Mouse (Mus musculus): Measurements from ENCODE around the gene Entpd1. TPM values are rescaled to one million over a fixed set of nuclear protein-coding genes. Genes with fewer than 3 reads are reported as not detected.
A peak's percentile ranks its signal among the peaks of the same experiment; 100 is the strongest.

Entpd1 gene
- polyA plus RNA-seq, 1 experiment from 2014 or later = 3.7 TPM

GRCm38 (mm10) chr19:40722137-40723038, 110.2 kb downstream of the Entpd1 start:
- WGBS = 60% methylated on average over 11 of the region's 11 CpGs
- peaks cover 9% of the 10 kb centered on the region for H3K4me1 ChIP-seq
- no peaks in the 10 kb centered on the region for H3K9me3 ChIP-seq
- no peaks in the 10 kb centered on the region for H3K27me3 ChIP-seq (ENCODE audit: poor library complexity, severe bottlenecking)
- H3K4me3 ChIP-seq = no peak overlapping the region
- DNase-seq (ENCODE audit: extremely low spot score, low spot score) = peak; percentile 37
- H3K27ac ChIP-seq = 0 out of 2 replicates have a peak overlapping the region, but pooled peaks have one; percentile 40
- no peaks in the 10 kb centered on the region for H3K36me3 ChIP-seq (replicated peaks)

- H3K27me3 ChIP-seq (ENCODE audit: poor library complexity, severe bottlenecking) = no peaks in the 10 kb centered on the region
- H3K27ac ChIP-seq = no peak overlapping the region
- WGBS = 71% methylated on average over 10 of the region's 10 CpGs
- peaks cover 9% of the 10 kb centered on the region for H3K4me1 ChIP-seq
- DNase-seq (ENCODE audit: extremely low spot score, low spot score) = no peak
- no peak overlapping the region for H3K4me3 ChIP-seq
- H3K9me3 ChIP-seq = no peaks in the 10 kb centered on the region
- no peaks in the 10 kb centered on the region for H3K36me3 ChIP-seq (replicated peaks)
Measured at GRCm38 (mm10) chr19:40723516-40723915, 111.3 kb downstream of the Entpd1 start.

GRCm38 (mm10) chr19:40726148-40726547, 114.0 kb downstream of the Entpd1 start:
- no peaks in the 10 kb centered on the region for H3K9me3 ChIP-seq
- H3K4me3 ChIP-seq = no peak overlapping the region
- WGBS = 79% methylated on average over 4 of the region's 4 CpGs
- no peaks in the 10 kb centered on the region for H3K27me3 ChIP-seq (ENCODE audit: poor library complexity, severe bottlenecking)
- peaks cover 9% of the 10 kb centered on the region for H3K4me1 ChIP-seq
- DNase-seq (ENCODE audit: extremely low spot score, low spot score) = no peak
- no peaks in the 10 kb centered on the region for H3K36me3 ChIP-seq (replicated peaks)
- no peak overlapping the region for H3K27ac ChIP-seq

- WGBS = 77% methylated on average over 2 of the region's 2 CpGs
- H3K4me1 ChIP-seq = peaks cover 7% of the 10 kb centered on the region
- no peaks in the 10 kb centered on the region for H3K9me3 ChIP-seq
- H3K36me3 ChIP-seq (replicated peaks) = no peaks in the 10 kb centered on the region
- no peak overlapping the region for H3K27ac ChIP-seq
- H3K4me3 ChIP-seq = no peak overlapping the region
- no peaks in the 10 kb centered on the region for H3K27me3 ChIP-seq (ENCODE audit: poor library complexity, severe bottlenecking)
- DNase-seq (ENCODE audit: extremely low spot score, low spot score) = no peak
Measured at GRCm38 (mm10) chr19:40726614-40727013, 114.4 kb downstream of the Entpd1 start.

- WGBS = 90% methylated on average over 4 of the region's 4 CpGs
- Histone ChIP-seq H3K4me1 (no peaks in the 10 kb centered on the region), H3K4me3 (no peak overlapping the region), H3K27me3 (ENCODE audit: poor library complexity, severe bottlenecking) (no peaks in the 10 kb centered on the region), H3K27ac (no peak overlapping the region), H3K36me3 (replicated peaks) (no peaks in the 10 kb centered on the region), H3K9me3 (no peaks in the 10 kb centered on the region)
- no peak for DNase-seq (ENCODE audit: extremely low spot score, low spot score)
Measured at GRCm38 (mm10) chr19:40728213-40728612, 116.0 kb downstream of the Entpd1 start.

- Histone ChIP-seq H3K4me1 (no peaks in the 10 kb centered on the region; the same call in 1 of the 2 replicates), H3K4me3 (no peak overlapping the region), H3K27me3 (ENCODE audit: poor library complexity, severe bottlenecking) (no peaks in the 10 kb centered on the region), H3K36me3 (replicated peaks) (no peaks in the 10 kb centered on the region), H3K9me3 (no peaks in the 10 kb centered on the region), H3K27ac (no peak overlapping the region)
- WGBS = 67% methylated on average over 12 of the region's 12 CpGs
- DNase-seq (ENCODE audit: extremely low spot score, low spot score) = no peak
Measured at GRCm38 (mm10) chr19:40728732-40729420, 116.7 kb downstream of the Entpd1 start.

- Histone ChIP-seq H3K4me3 (no peak overlapping the region), H3K9me3 (no peaks in the 10 kb centered on the region), H3K27ac (no peak overlapping the region), H3K36me3 (replicated peaks) (no peaks in the 10 kb centered on the region), H3K4me1 (peaks cover 16% of the 10 kb centered on the region), H3K27me3 (ENCODE audit: poor library complexity, severe bottlenecking) (no peaks in the 10 kb centered on the region)
- no peak for DNase-seq (ENCODE audit: extremely low spot score, low spot score)
- 86% methylated on average over 10 of the region's 10 CpGs for WGBS
Measured at GRCm38 (mm10) chr19:40733409-40733808, 121.2 kb downstream of the Entpd1 start.

- Histone ChIP-seq H3K4me1 (peaks cover 16% of the 10 kb centered on the region), H3K27me3 (ENCODE audit: poor library complexity, severe bottlenecking) (no peaks in the 10 kb centered on the region), H3K9me3 (no peaks in the 10 kb centered on the region), H3K36me3 (replicated peaks) (no peaks in the 10 kb centered on the region), H3K27ac (no peak overlapping the region), H3K4me3 (no peak overlapping the region)
- WGBS = 76% methylated on average over 4 of the region's 4 CpGs
- no peak for DNase-seq (ENCODE audit: extremely low spot score, low spot score)
Measured at GRCm38 (mm10) chr19:40733849-40734248, 121.7 kb downstream of the Entpd1 start.

GRCm38 (mm10) chr19:40736680-40737512, 124.7 kb downstream of the Entpd1 start:
- Histone ChIP-seq H3K4me1 (peaks cover 16% of the 10 kb centered on the region), H3K27me3 (ENCODE audit: poor library complexity, severe bottlenecking) (no peaks in the 10 kb centered on the region), H3K4me3 (peak overlapping the region; percentile 39), H3K27ac (peak overlapping the region; percentile 86), H3K36me3 (replicated peaks) (no peaks in the 10 kb centered on the region), H3K9me3 (no peaks in the 10 kb centered on the region)
- WGBS = 27% methylated on average over 17 of the region's 17 CpGs
- DNase-seq (ENCODE audit: extremely low spot score, low spot score) = peak; percentile 85

GRCm38 (mm10) chr19:40737613-40738012, 125.4 kb downstream of the Entpd1 start:
- Histone ChIP-seq H3K4me1 (peaks cover 16% of the 10 kb centered on the region), H3K4me3 (peak overlapping the region; percentile 39), H3K36me3 (replicated peaks) (no peaks in the 10 kb centered on the region), H3K27me3 (ENCODE audit: poor library complexity, severe bottlenecking) (no peaks in the 10 kb centered on the region), H3K9me3 (no peaks in the 10 kb centered on the region), H3K27ac (peak overlapping the region; percentile 86)
- WGBS = 92% methylated on average over 5 of the region's 5 CpGs
- DNase-seq (ENCODE audit: extremely low spot score, low spot score) = no peak

GRCm38 (mm10) chr19:40738683-40739324, 126.6 kb downstream of the Entpd1 start:
- 89% methylated on average over 13 of the region's 13 CpGs for WGBS
- no peak for DNase-seq (ENCODE audit: extremely low spot score, low spot score)
- Histone ChIP-seq H3K4me1 (peaks cover 16% of the 10 kb centered on the region), H3K36me3 (replicated peaks) (no peaks in the 10 kb centered on the region), H3K4me3 (no peak overlapping the region), H3K27ac (no peak overlapping the region), H3K27me3 (ENCODE audit: poor library complexity, severe bottlenecking) (no peaks in the 10 kb centered on the region), H3K9me3 (no peaks in the 10 kb centered on the region)

- Histone ChIP-seq H3K4me1 (no peaks in the 10 kb centered on the region), H3K27me3 (ENCODE audit: poor library complexity, severe bottlenecking) (no peaks in the 10 kb centered on the region), H3K36me3 (replicated peaks) (no peaks in the 10 kb centered on the region), H3K27ac (no peak overlapping the region), H3K9me3 (no peaks in the 10 kb centered on the region), H3K4me3 (no peak overlapping the region)
- 48% methylated on average over 4 of the region's 4 CpGs for WGBS
- no peak for DNase-seq (ENCODE audit: extremely low spot score, low spot score)
Measured at GRCm38 (mm10) chr19:40746603-40747002, 134.4 kb downstream of the Entpd1 start.

Measured in forebrain, embryonic 10.5 days (tissue).